Mouse (Mus musculus): ENCODE data around the gene Colec11. TPM values are rescaled to one million over a fixed set of nuclear protein-coding genes. Genes with fewer than 3 reads are reported as not detected.
A peak's percentile ranks its signal among the peaks of the same experiment; 100 is the strongest.

The Colec11 gene
- polyA plus RNA-seq, 1 experiment from 2014 or later, result 7.9 TPM

- ATAC-seq (ENCODE audit: extremely low read depth, insufficient number of reproducible peaks, low FRiP score, low TSS enrichment), result no peak
- Histone ChIP-seq H3K4me2 (no peak overlapping the region), H3K27me3 (replicated peaks) (peaks cover 10% of the 10 kb centered on the region; the same call in 1 of the 2 replicates), H3K36me3 (no peaks in the 10 kb centered on the region), H3K27ac (replicated peaks) (0 out of 2 replicates have a peak overlapping the region, but pooled peaks have one; percentile 20), H3K4me3 (no peak overlapping the region), H3K4me1 (peaks cover 18% of the 10 kb centered on the region), H3K9ac (no peak overlapping the region), H3K9me3 (no peaks in the 10 kb centered on the region)
- WGBS, result 23% methylated on average over 4 of the region's 4 CpGs
Observed at GRCm38 (mm10) chr12:28602259-28602658, 20.9 kb downstream of the Colec11 start.

- Histone ChIP-seq H3K4me2 (no peak overlapping the region), H3K4me1 (peaks cover 16% of the 10 kb centered on the region), H3K27ac (replicated peaks) (no peak overlapping the region), H3K9ac (no peak overlapping the region), H3K4me3 (no peak overlapping the region), H3K9me3 (no peaks in the 10 kb centered on the region), H3K27me3 (replicated peaks) (peaks cover 9% of the 10 kb centered on the region; the same call in 1 of the 2 replicates), H3K36me3 (no peaks in the 10 kb centered on the region)
- no peak for ATAC-seq (ENCODE audit: extremely low read depth, insufficient number of reproducible peaks, low FRiP score, low TSS enrichment)
- WGBS, result 40% methylated on average over 2 of the region's 2 CpGs
Observed at GRCm38 (mm10) chr12:28598526-28598991, 24.6 kb downstream of the Colec11 start.

GRCm38 (mm10) chr12:28598110-28598509 lies 25.1 kb downstream of the Colec11 start:
- Histone ChIP-seq H3K4me2 (no peak overlapping the region), H3K27me3 (replicated peaks) (peaks cover 7% of the 10 kb centered on the region; the same call in 1 of the 2 replicates), H3K27ac (replicated peaks) (no peak overlapping the region), H3K9ac (no peak overlapping the region), H3K9me3 (no peaks in the 10 kb centered on the region), H3K4me1 (peaks cover 16% of the 10 kb centered on the region), H3K4me3 (no peak overlapping the region), H3K36me3 (no peaks in the 10 kb centered on the region)
- ATAC-seq (ENCODE audit: extremely low read depth, insufficient number of reproducible peaks, low FRiP score, low TSS enrichment), result no peak
- WGBS, result 37% methylated on average over 3 of the region's 3 CpGs

- H3K36me3 ChIP-seq, result no peaks in the 10 kb centered on the region
- no peak overlapping the region for H3K27ac ChIP-seq (replicated peaks)
- H3K4me2 ChIP-seq, result no peak overlapping the region
- H3K4me3 ChIP-seq, result no peak overlapping the region
- H3K27me3 ChIP-seq (replicated peaks), result peaks cover 7% of the 10 kb centered on the region; the same call in 1 of the 2 replicates
- peaks cover 16% of the 10 kb centered on the region for H3K4me1 ChIP-seq
- H3K9me3 ChIP-seq, result no peaks in the 10 kb centered on the region
- ATAC-seq (ENCODE audit: extremely low read depth, insufficient number of reproducible peaks, low FRiP score, low TSS enrichment), result no peak
- H3K9ac ChIP-seq, result no peak overlapping the region
- WGBS, result 55% methylated on average over 9 of the region's 9 CpGs
Observed at GRCm38 (mm10) chr12:28597699-28598098, 25.5 kb downstream of the Colec11 start.

GRCm38 (mm10) chr12:28596851-28597250 lies 26.3 kb downstream of the Colec11 start:
- Histone ChIP-seq H3K27me3 (replicated peaks) (peaks cover 7% of the 10 kb centered on the region; the same call in 1 of the 2 replicates), H3K4me3 (no peak overlapping the region), H3K27ac (replicated peaks) (no peak overlapping the region), H3K36me3 (no peaks in the 10 kb centered on the region), H3K4me2 (no peak overlapping the region), H3K9ac (no peak overlapping the region), H3K4me1 (peaks cover 12% of the 10 kb centered on the region), H3K9me3 (no peaks in the 10 kb centered on the region)
- no peak for ATAC-seq (ENCODE audit: extremely low read depth, insufficient number of reproducible peaks, low FRiP score, low TSS enrichment)

- H3K36me3 ChIP-seq, result no peaks in the 10 kb centered on the region
- H3K9me3 ChIP-seq, result no peaks in the 10 kb centered on the region
- peaks cover 14% of the 10 kb centered on the region for H3K4me1 ChIP-seq
- 33% methylated on average over 13 of the region's 13 CpGs for WGBS
- ATAC-seq (ENCODE audit: extremely low read depth, insufficient number of reproducible peaks, low FRiP score, low TSS enrichment), result no peak
- no peak overlapping the region for H3K4me3 ChIP-seq
- peaks cover 29% of the 10 kb centered on the region for H3K27me3 ChIP-seq (replicated peaks)
- H3K4me2 ChIP-seq, result no peak overlapping the region
- no peak overlapping the region for H3K27ac ChIP-seq (replicated peaks)
- H3K9ac ChIP-seq, result no peak overlapping the region
Observed at GRCm38 (mm10) chr12:28590428-28590827, 32.7 kb downstream of the Colec11 start.

- Histone ChIP-seq H3K4me3 (peak overlapping the region; percentile 55), H3K4me2 (peak overlapping the region; percentile 78), H3K36me3 (no peaks in the 10 kb centered on the region), H3K27ac (replicated peaks) (no peak overlapping the region), H3K9ac (peak overlapping the region; percentile 76), H3K27me3 (replicated peaks) (peaks cover 29% of the 10 kb centered on the region), H3K9me3 (no peaks in the 10 kb centered on the region), H3K4me1 (peaks cover 14% of the 10 kb centered on the region)
- 8% methylated on average over 23 of the region's 24 CpGs for WGBS
- ATAC-seq (ENCODE audit: extremely low read depth, insufficient number of reproducible peaks, low FRiP score, low TSS enrichment), result no peak; the same call in 1 of the 2 replicates
Observed at GRCm38 (mm10) chr12:28589090-28589868, 33.9 kb downstream of the Colec11 start.

- H3K27me3 ChIP-seq (replicated peaks), result peaks cover 29% of the 10 kb centered on the region
- no peaks in the 10 kb centered on the region for H3K36me3 ChIP-seq
- no peak for ATAC-seq (ENCODE audit: extremely low read depth, insufficient number of reproducible peaks, low FRiP score, low TSS enrichment)
- 77% methylated on average over 6 of the region's 6 CpGs for WGBS
- no peaks in the 10 kb centered on the region for H3K9me3 ChIP-seq
- peaks cover 14% of the 10 kb centered on the region for H3K4me1 ChIP-seq
- no peak overlapping the region for H3K27ac ChIP-seq (replicated peaks)
- H3K4me2 ChIP-seq, result no peak overlapping the region
- H3K4me3 ChIP-seq, result no peak overlapping the region
- H3K9ac ChIP-seq, result no peak overlapping the region
Observed at GRCm38 (mm10) chr12:28587949-28588348, 35.2 kb downstream of the Colec11 start.

GRCm38 (mm10) chr12:28584036-28584435 lies 39.1 kb downstream of the Colec11 start:
- no peak overlapping the region for H3K4me2 ChIP-seq
- ATAC-seq (ENCODE audit: extremely low read depth, insufficient number of reproducible peaks, low FRiP score, low TSS enrichment), result no peak
- H3K4me1 ChIP-seq, result peaks cover 2% of the 10 kb centered on the region; the same call in 1 of the 2 replicates
- 58% methylated on average over 3 of the region's 3 CpGs for WGBS
- H3K27me3 ChIP-seq (replicated peaks), result peaks cover 13% of the 10 kb centered on the region
- no peaks in the 10 kb centered on the region for H3K36me3 ChIP-seq
- no peak overlapping the region for H3K4me3 ChIP-seq
- H3K27ac ChIP-seq (replicated peaks), result no peak overlapping the region
- H3K9ac ChIP-seq, result no peak overlapping the region
- H3K9me3 ChIP-seq, result no peaks in the 10 kb centered on the region

GRCm38 (mm10) chr12:28582423-28582822 lies 40.8 kb downstream of the Colec11 start, which contains the start of gene Allc:
Gene Allc, minus strand, starts transcription at chr12:28582523.
- Histone ChIP-seq H3K4me1 (no peaks in the 10 kb centered on the region), H3K9me3 (no peaks in the 10 kb centered on the region), H3K36me3 (no peaks in the 10 kb centered on the region), H3K27ac (replicated peaks) (no peak within 1 kb of the TSS), H3K4me2 (no peak within 1 kb of the TSS), H3K27me3 (replicated peaks) (no peaks in the 10 kb centered on the region; the same call in 1 of the 2 replicates), H3K9ac (no peak within 1 kb of the TSS), H3K4me3 (no peak within 1 kb of the TSS)
- ATAC-seq (ENCODE audit: extremely low read depth, insufficient number of reproducible peaks, low FRiP score, low TSS enrichment), result no peak
- WGBS, result 75% methylated on average over 8 of the region's 8 CpGs

GRCm38 (mm10) chr12:28579132-28579531 lies 44.0 kb downstream of the Colec11 start:
- 30% methylated on average over 4 of the region's 4 CpGs for WGBS
- no peaks in the 10 kb centered on the region for H3K4me1 ChIP-seq
- H3K9ac ChIP-seq, result no peak overlapping the region

GRCm38 (mm10) chr12:28578147-28578546 lies 45.0 kb downstream of the Colec11 start:
- Histone ChIP-seq H3K9me3 (no peaks in the 10 kb centered on the region), H3K4me2 (no peak overlapping the region), H3K36me3 (no peaks in the 10 kb centered on the region), H3K27ac (replicated peaks) (no peak overlapping the region), H3K9ac (no peak overlapping the region), H3K4me3 (no peak overlapping the region), H3K27me3 (replicated peaks) (no peaks in the 10 kb centered on the region), H3K4me1 (no peaks in the 10 kb centered on the region)
- WGBS, result 73% methylated on average over 3 of the region's 3 CpGs
- no peak for ATAC-seq (ENCODE audit: extremely low read depth, insufficient number of reproducible peaks, low FRiP score, low TSS enrichment)

More at GRCm38 (mm10) chr12:28579132-28579531, 44.0 kb downstream of the Colec11 start:
- no peak for ATAC-seq (ENCODE audit: extremely low read depth, insufficient number of reproducible peaks, low FRiP score, low TSS enrichment)
- Histone ChIP-seq H3K27ac (replicated peaks) (no peak overlapping the region), H3K9me3 (no peaks in the 10 kb centered on the region), H3K4me2 (no peak overlapping the region), H3K27me3 (replicated peaks) (no peaks in the 10 kb centered on the region), H3K36me3 (no peaks in the 10 kb centered on the region), H3K4me3 (no peak overlapping the region)

All from heart, embryonic 13.5 days (tissue).